Mouse (Mus musculus) brain, embryonic 18.5 days (tissue): ENCODE results near the gene Vps52.

Experiments
- DNase-seq: peaks from one replicate; pipeline ENCODE4 v3.0.0-alpha.2; 2012; ENCODE audit warnings: low read depth, low spot score

The Vps52 gene

GRCm38 (mm10) chr17:33955555-33956214 is at the start of gene Vps52, which contains the start of gene Rps18:
TSS of gene Vps52 (plus strand) at chr17:33955812.
TSS of gene Rps18 (minus strand) at chr17:33956001.
- DNase-seq, result peak; percentile 96

GRCm38 (mm10) chr17:33908331-33909076 is 47.1 kb upstream of the Vps52 start:
- DNase-seq, result no peak

GRCm38 (mm10) chr17:33909077-33909868 is 46.3 kb upstream of the Vps52 start, which contains the start of gene Daxx:
TSS of gene Daxx (plus strand) at chr17:33909414.
- peak; percentile 97 for DNase-seq

- DNase-seq, result no peak
Measured at GRCm38 (mm10) chr17:33909869-33910250, 45.8 kb upstream of the Vps52 start.

GRCm38 (mm10) chr17:33910346-33911051 is 45.1 kb upstream of the Vps52 start:
- no peak for DNase-seq

GRCm38 (mm10) chr17:33911052-33911812 is 44.4 kb upstream of the Vps52 start:
- DNase-seq, result no peak

GRCm38 (mm10) chr17:33911813-33912414 is 43.7 kb upstream of the Vps52 start:
- DNase-seq, result no peak

- no peak for DNase-seq
Measured at GRCm38 (mm10) chr17:33913264-33913663, 42.3 kb upstream of the Vps52 start.

- no peak for DNase-seq
Measured at GRCm38 (mm10) chr17:33913905-33914304, 41.7 kb upstream of the Vps52 start.

- DNase-seq, result no peak
Measured at GRCm38 (mm10) chr17:33914969-33915391, 40.6 kb upstream of the Vps52 start.

- DNase-seq, result peak; percentile 96
Measured at GRCm38 (mm10) chr17:33915671-33916250, 39.9 kb upstream of the Vps52 start, which contains the start of the genes Tapbp and Zbtb22. TSS of gene Tapbp (plus strand) at chr17:33915899. TSS of gene Zbtb22 (plus strand) at chr17:33915904.

GRCm38 (mm10) chr17:33916294-33916693 is 39.3 kb upstream of the Vps52 start:
- no peak for DNase-seq

- DNase-seq, result no peak
Measured at GRCm38 (mm10) chr17:33916847-33917655, 38.6 kb upstream of the Vps52 start.

- no peak for DNase-seq
Measured at GRCm38 (mm10) chr17:33917656-33918292, 37.8 kb upstream of the Vps52 start.

- DNase-seq, result no peak
Measured at GRCm38 (mm10) chr17:33918293-33919203, 37.1 kb upstream of the Vps52 start.

GRCm38 (mm10) chr17:33919351-33920281 is 36.0 kb upstream of the Vps52 start:
- no peak for DNase-seq
